Mouse (Mus musculus) skeletal muscle tissue, adult 2 months (tissue): ENCODE measurements around the gene Cpeb3.
A peak's percentile ranks its signal among the peaks of the same experiment; 100 is the strongest.

ENCODE experiments used
- DNase-seq: peaks from one replicate; pipeline ENCODE4 v3.0.0-alpha.2; 2012; ENCODE audit warnings: low read depth, low spot score

Cpeb3 gene

DNA sequence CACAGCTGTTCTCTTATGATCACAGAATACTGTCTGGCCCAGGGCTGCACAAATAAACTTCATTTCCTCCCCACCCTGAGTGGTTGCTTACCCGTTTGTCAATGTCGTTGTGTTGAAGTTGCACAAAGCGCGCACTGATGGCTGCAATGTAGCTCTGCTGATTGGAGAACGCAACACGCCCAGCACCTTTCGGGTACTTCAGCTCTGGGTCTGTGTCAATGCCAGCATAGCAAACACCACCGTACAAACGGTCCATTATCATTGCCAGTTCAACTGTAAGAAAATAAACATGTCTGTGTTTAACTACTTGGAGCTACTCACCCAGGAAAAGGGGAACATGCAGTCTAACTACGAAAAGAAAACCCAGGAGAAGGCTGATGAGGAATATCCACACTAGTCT lies 164.0 kb downstream of the Cpeb3 start:
- no peak for DNase-seq

- DNase-seq: no peak
Observed at GRCm38 (mm10) chr19:37040906-37041305, 167.5 kb downstream of the Cpeb3 start.

DNA sequence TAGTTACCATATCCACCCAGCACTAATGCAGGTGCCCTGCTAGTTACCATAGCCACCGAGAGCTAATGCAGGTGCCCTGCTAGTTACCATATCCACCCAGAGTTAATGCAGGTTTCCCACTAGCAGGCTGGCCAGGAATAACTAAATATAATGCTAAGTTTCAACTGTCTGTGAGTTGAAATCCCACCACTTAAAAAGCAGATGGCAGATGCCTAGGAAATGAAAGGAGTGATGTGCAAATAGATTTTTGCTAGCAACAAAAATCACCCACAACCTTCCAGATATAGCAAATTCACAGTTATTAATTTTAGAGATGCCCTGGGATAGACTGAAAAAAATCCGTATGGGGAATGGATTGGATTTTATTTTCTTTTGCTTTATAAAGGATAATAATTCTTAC lies 176.0 kb downstream of the Cpeb3 start:
- no peak for DNase-seq

DNA sequence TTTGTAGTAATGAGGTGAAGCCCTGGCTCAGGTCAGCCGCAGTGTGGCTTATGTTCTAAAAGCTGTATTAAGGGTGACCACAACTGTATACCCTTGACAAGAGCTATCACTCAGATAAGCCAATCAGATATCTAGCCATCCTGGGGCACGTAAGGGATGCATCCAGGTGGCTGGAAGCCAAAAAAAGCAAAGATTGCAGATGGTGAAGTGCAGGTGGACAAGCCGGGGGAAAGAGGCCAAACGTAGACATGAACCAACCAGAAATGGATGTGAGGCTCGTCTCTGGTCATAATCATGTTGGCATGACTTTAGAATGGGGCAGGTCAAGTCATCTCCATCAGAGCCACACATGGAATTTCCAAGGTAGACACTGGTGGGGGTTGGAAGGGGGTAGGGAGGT lies 177.0 kb downstream of the Cpeb3 start:
- no peak for DNase-seq

GRCm38 (mm10) chr19:37029771-37030170 lies 178.6 kb downstream of the Cpeb3 start:
- no peak for DNase-seq

GRCm38 (mm10) chr19:37026408-37026807 lies 182.0 kb downstream of the Cpeb3 start:
- DNase-seq: no peak

DNA sequence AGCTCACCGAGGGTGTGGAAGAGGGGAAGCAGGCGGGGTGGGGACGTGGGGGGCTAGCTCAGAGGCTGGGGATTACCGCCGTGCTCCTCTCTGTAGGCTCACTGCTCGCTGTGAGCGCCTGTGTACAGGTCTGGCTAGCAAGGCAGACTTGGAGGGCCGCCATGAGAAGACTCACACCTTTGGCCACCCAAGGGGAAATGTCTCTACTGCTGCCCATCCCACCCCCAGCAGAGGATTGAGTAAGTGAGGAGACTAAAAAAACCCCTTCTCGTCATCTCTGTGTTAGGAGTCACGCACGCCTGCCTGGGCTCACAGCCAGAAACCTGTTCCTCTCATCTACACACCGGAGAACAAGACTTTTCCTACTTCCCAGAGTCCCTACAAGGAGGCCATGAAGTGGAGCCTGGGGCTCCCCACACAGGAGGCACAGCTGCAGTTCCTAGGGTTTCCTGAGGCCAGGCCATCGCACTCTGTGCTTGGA lies 182.5 kb downstream of the Cpeb3 start:
- no peak for DNase-seq

GRCm38 (mm10) chr19:37022146-37022545 lies 186.3 kb downstream of the Cpeb3 start:
- DNase-seq: no peak

- peak; percentile 55 for DNase-seq
Observed at GRCm38 (mm10) chr19:37020951-37021350, 187.4 kb downstream of the Cpeb3 start.

- DNase-seq: peak; percentile 16
Observed at GRCm38 (mm10) chr19:37020531-37020930, 187.9 kb downstream of the Cpeb3 start.

DNA sequence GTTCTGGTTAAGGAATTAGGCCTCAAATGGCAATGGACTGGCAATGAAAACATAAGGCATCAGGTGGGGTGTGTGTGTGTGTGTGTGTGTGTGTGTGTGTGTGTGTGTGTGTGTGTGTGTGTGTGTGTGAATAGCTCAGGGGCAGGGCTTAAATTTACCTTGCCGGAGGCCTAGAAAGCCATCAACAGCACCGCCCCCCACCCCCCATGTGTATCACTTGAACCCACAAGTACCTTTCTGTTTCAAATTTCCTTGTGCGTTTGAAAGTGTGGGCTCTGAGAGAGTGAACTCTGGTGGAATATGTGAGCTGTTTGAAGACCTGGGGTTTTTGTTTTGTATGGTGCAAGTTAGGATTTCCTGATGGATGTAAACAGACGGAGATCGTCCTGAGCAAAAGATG lies 189.5 kb downstream of the Cpeb3 start:
- DNase-seq: no peak

GRCm38 (mm10) chr19:37018411-37018810 lies 190.0 kb downstream of the Cpeb3 start:
- peak; percentile 10 for DNase-seq

DNA sequence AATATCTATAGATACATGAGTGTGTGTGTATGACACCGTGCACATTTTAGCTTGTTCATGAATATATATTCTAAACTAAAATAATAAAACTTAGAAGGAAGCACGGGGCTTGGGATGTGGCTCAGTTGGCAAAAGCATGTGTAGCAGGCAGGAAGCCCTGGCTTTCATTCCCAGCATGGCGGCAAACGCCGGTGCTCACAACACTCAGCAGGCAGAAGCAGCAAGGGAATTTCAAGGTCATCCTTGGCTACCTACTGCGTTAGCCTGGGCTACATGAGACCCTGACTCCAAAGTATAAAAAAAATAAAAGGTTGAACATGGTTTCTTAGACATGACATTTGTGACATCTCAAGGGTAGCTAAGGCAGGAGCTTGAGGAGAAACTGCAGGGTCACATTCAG lies 191.5 kb downstream of the Cpeb3 start:
- DNase-seq: no peak

DNA sequence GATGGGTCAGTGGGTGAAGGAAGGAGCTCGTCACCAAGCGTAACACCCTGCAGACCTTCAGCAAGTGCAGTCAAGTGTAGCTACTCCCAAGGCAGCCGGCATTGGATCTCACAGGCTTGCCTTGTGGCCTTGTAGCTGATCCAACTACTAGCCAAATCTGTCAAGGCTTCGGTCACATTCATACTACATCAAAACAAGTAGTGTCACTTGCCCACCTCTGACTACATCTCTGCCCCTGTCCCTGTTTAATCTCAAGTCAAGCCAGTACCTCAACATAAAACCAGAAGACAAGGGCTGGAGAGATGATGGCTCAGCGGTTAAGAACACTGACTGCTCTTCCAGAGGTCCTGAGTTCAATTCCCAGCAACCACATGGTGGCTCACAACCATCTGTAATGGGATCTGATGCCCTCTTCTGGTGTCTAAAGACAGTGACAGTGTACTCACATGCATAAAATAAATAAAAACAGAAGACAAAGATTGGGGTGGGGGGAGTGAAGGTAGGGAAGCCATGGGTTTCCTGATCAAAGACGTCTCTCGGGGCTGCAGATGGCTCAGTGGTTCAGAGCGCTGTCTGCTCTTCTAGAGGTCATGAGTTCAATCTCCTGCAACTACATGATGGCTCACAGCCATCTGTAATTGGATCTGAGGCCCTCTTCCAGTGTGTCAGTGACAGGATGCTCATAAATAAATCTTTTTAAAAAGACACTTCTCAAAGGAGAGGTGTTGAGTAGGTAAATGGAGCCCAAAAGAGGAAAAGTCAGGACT lies 194.0 kb downstream of the Cpeb3 start:
- DNase-seq: no peak

- no peak for DNase-seq
Observed at GRCm38 (mm10) chr19:37013461-37013860, 194.9 kb downstream of the Cpeb3 start.

DNA sequence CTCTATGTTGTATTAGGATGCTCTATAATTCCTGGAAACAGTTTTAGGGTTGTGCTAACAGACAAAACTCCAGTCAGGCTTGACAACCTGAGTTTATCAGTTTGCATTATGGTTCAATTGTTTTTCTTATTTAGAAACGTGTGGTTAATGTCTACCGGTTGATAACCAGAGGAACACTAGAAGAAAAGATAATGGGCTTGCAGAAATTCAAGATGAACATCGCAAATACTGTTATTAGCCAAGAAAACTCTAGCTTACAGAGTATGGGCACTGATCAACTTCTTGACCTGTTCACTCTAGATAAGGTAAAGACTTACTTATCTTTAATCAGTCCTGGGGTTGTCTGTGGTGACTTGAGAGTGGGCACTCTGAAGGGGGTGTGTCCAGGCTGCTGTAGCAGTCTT lies 198.5 kb downstream of the Cpeb3 start:
- no peak for DNase-seq

GRCm38 (mm10) chr19:37004557-37004956 lies 203.8 kb downstream of the Cpeb3 start:
- DNase-seq: no peak
